Mouse (Mus musculus): ENCODE data around the gene Ovol2. TPM values are rescaled to one million over a fixed set of nuclear protein-coding genes. Genes with fewer than 3 reads are reported as not detected.
A peak's percentile ranks its signal among the peaks of the same experiment; 100 is the strongest.
"Not testable (repeated sequence)": the region's sequence is repeated elsewhere in the genome, so short reads cannot be mapped to it uniquely, and the experiment has no call there.

Ovol2 gene
- polyA plus RNA-seq, 1 experiment from 2014 or later = 2.1 TPM

DNA sequence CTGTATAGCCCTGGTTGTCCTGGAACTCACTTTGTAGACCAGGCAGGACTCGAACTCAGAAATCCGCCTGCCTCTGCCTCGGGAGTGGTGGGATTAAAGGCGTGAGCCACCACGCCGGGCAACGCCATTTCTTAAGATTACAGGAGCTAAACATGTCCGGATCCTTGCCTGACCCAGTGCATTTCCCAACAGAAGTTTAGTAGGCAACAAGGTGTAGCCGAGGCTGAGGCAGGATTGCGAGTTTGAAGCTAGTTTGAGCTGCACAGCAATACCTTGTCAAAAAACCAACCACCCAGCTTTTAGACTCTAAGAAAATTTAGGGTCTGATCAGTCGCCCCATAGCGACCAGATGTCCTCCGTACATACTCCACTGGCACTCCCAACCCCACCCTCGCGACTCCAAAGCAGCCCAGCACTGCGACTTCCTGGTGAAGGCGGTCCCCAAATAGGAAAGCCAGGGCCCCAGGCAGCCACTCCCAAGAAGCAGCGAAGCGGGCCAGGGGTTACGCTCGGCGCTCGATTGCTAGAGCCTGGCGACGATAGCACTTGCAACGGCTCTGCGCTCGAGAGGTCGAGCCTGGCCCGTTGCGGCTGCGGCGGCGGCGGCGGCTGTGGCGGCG is 36.6 kb upstream of the Ovol2 start, which contains the start of the genes Kat14 and Pet117:
Gene Kat14 (plus strand): TSS at position 584 of the 620 bp plus-strand sequence.
Gene Pet117 (plus strand): TSS at position 597 of the 620 bp plus-strand sequence.
- Histone ChIP-seq H3K27ac (ENCODE audit: low read depth, low read length) (peak within 1 kb of the TSS; percentile 95), H3K36me3 (ENCODE audit: control insufficient read depth, insufficient read depth, low read length) (peaks cover 6% of the 10 kb centered on the region), H3K9ac (ENCODE audit: low read depth, low read length) (peak within 1 kb of the TSS; percentile 90), H3K4me2 (replicated peaks; ENCODE audit: low read depth, low read length) (peak within 1 kb of the TSS; percentile 55), H3K4me1 (ENCODE audit: control insufficient read depth, insufficient read depth, low read length) (no peaks in the 10 kb centered on the region), H3K27me3 (ENCODE audit: control insufficient read depth, insufficient read depth, low read length) (no peaks in the 10 kb centered on the region), H3K4me3 (ENCODE audit: low read length) (peak within 1 kb of the TSS; percentile 88), H3K9me3 (ENCODE audit: control insufficient read depth, low read length) (no peaks in the 10 kb centered on the region)
- WGBS = 5% methylated on average over 38 of the region's 38 CpGs
- ATAC-seq (ENCODE audit: low FRiP score, low TSS enrichment) = peak; percentile 96

DNA sequence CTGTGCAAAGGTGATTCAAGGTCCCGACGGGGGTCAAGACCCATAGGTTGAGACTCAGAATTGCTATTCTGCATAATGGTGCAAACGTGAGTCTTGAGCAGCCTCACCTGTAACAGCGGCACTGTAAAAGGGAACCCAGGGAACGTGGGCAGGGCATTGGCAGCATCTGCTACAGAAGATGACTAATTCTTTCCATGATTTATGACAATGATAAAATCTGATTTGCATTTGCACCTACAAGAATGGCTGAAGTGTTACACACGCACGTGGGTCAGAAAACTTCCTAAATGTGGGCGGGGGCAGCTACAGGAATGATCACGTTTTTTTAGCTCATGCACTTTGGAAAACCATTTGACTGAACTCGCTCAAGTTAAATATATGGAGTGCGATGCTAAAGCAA is 20.9 kb upstream of the Ovol2 start:
- WGBS = 82% methylated on average over 11 of the region's 11 CpGs
- H3K27ac ChIP-seq (ENCODE audit: low read depth, low read length) = no peak overlapping the region
- H3K4me3 ChIP-seq (ENCODE audit: low read length) = no peak overlapping the region
- H3K9me3 ChIP-seq (ENCODE audit: control insufficient read depth, low read length) = no peaks in the 10 kb centered on the region
- H3K9ac ChIP-seq (ENCODE audit: low read depth, low read length) = no peak overlapping the region
- no peaks in the 10 kb centered on the region for H3K4me1 ChIP-seq (ENCODE audit: control insufficient read depth, insufficient read depth, low read length)
- no peaks in the 10 kb centered on the region for H3K36me3 ChIP-seq (ENCODE audit: control insufficient read depth, insufficient read depth, low read length)
- no peak overlapping the region for H3K4me2 ChIP-seq (replicated peaks; ENCODE audit: low read depth, low read length)
- H3K27me3 ChIP-seq (ENCODE audit: control insufficient read depth, insufficient read depth, low read length) = no peaks in the 10 kb centered on the region
- no peak for ATAC-seq (ENCODE audit: low FRiP score, low TSS enrichment)

DNA sequence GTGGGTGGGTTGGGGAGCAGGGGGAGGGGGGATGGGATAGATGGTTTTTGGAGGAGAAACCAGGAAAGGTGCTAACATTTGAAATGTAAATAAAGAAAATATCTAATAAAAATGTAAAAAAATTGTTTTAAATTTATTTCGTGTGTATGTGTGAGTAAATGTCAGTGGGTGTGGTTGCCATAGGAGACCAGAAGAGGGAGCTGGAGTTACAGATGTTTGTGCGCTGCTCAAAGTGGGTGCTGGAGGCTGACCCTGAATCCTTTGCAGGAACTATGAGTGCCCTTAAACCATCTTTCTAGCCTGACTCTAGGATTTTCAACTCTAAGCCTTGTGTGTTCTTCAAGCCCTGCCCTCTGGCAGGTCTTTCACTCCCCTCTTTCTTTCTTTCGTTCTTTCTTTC is 16.6 kb upstream of the Ovol2 start:
- WGBS = 67% methylated on average over 3 of the region's 3 CpGs
- ATAC-seq (ENCODE audit: low FRiP score, low TSS enrichment) = no peak
- Histone ChIP-seq H3K27me3 (ENCODE audit: control insufficient read depth, insufficient read depth, low read length) (no peaks in the 10 kb centered on the region), H3K4me1 (ENCODE audit: control insufficient read depth, insufficient read depth, low read length) (no peaks in the 10 kb centered on the region), H3K36me3 (ENCODE audit: control insufficient read depth, insufficient read depth, low read length) (no peaks in the 10 kb centered on the region), H3K4me3 (ENCODE audit: low read length) (no peak overlapping the region), H3K4me2 (replicated peaks; ENCODE audit: low read depth, low read length) (no peak overlapping the region), H3K27ac (ENCODE audit: low read depth, low read length) (no peak overlapping the region), H3K9ac (ENCODE audit: low read depth, low read length) (no peak overlapping the region), H3K9me3 (ENCODE audit: control insufficient read depth, low read length) (no peaks in the 10 kb centered on the region)

DNA sequence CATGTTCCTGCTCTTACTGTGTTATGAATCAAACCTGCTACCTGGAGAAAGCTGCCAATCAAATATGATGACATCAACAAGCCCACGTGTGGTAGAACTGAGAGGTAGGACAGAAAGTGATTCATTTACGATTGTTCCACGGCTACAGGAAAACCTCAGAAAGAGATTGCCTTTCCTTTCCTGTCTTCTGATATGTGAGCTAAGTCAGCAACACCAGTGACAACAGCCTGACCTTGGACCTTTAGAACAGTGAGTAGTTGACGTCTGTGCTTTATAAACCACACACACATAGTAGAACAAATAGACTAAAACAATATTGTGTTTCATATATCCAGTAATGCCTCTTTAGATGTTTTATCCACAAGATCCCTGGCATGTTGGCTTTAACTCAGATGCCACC is 11.2 kb upstream of the Ovol2 start:
- ATAC-seq (ENCODE audit: low FRiP score, low TSS enrichment) = no peak
- H3K4me2 ChIP-seq (replicated peaks; ENCODE audit: low read depth, low read length) = no peak overlapping the region
- H3K9me3 ChIP-seq (ENCODE audit: control insufficient read depth, low read length) = no peaks in the 10 kb centered on the region
- no peak overlapping the region for H3K27ac ChIP-seq (ENCODE audit: low read depth, low read length)
- no peaks in the 10 kb centered on the region for H3K36me3 ChIP-seq (ENCODE audit: control insufficient read depth, insufficient read depth, low read length)
- H3K4me1 ChIP-seq (ENCODE audit: control insufficient read depth, insufficient read depth, low read length) = no peaks in the 10 kb centered on the region
- WGBS = 62% methylated on average over 4 of the region's 4 CpGs
- no peak overlapping the region for H3K4me3 ChIP-seq (ENCODE audit: low read length)
- no peak overlapping the region for H3K9ac ChIP-seq (ENCODE audit: low read depth, low read length)
- H3K27me3 ChIP-seq (ENCODE audit: control insufficient read depth, insufficient read depth, low read length) = no peaks in the 10 kb centered on the region

DNA sequence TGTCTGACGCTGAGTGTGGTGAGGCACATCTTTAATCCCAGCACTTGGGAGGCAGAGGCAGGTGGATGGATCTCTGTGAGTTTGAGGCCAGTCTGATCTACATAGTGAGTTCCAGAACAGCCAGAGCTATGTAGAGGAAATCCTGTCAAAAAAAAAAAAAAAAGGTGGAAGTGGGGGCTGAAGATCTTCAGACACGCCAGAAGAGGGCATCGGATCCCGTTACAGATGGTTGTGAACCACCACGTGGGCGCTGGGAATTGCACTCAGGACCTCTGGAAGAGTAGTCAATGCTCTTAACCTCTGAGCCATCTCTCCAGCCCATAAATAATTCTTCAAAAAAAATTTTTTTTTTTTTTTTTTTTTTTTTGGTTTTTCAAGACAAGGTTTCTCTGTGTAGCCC is 6.2 kb upstream of the Ovol2 start:
- peaks cover 13% of the 10 kb centered on the region for H3K27me3 ChIP-seq (ENCODE audit: control insufficient read depth, insufficient read depth, low read length)
- not testable (repeated sequence) for H3K9ac ChIP-seq (ENCODE audit: low read depth, low read length); H3K4me1 ChIP-seq (ENCODE audit: control insufficient read depth, insufficient read depth, low read length); H3K36me3 ChIP-seq (ENCODE audit: control insufficient read depth, insufficient read depth, low read length); H3K4me3 ChIP-seq (ENCODE audit: low read length); ATAC-seq (ENCODE audit: low FRiP score, low TSS enrichment); H3K9me3 ChIP-seq (ENCODE audit: control insufficient read depth, low read length); H3K4me2 ChIP-seq (replicated peaks; ENCODE audit: low read depth, low read length); H3K27ac ChIP-seq (ENCODE audit: low read depth, low read length)
- WGBS = 77% methylated on average over 6 of the region's 6 CpGs

DNA sequence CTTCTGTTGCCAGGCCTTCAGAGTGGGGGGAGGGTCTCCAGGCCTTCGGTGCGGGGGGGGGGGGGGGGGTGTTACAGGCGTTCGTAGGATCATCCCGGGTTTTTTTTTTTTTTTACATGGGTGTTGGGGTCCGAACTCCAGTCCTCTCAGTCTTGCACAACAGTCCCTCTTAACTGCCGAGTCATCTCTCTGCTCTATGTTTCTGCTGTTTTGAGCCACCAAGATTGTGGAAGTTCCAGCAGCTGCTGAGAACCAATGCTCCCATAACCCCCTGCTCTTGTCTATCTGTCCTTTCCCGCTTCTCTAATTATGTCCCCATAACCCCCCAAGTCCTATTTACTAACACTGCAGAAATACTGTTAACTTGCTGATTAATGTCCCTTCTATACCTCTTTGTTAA is 5.8 kb upstream of the Ovol2 start:
- Histone ChIP-seq H3K9ac (ENCODE audit: low read depth, low read length) (no peak overlapping the region), H3K4me2 (replicated peaks; ENCODE audit: low read depth, low read length) (no peak overlapping the region), H3K4me3 (ENCODE audit: low read length) (no peak overlapping the region), H3K27me3 (ENCODE audit: control insufficient read depth, insufficient read depth, low read length) (peaks cover 17% of the 10 kb centered on the region), H3K4me1 (ENCODE audit: control insufficient read depth, insufficient read depth, low read length) (peaks cover 5% of the 10 kb centered on the region), H3K27ac (ENCODE audit: low read depth, low read length) (no peak overlapping the region), H3K9me3 (ENCODE audit: control insufficient read depth, low read length) (no peaks in the 10 kb centered on the region), H3K36me3 (ENCODE audit: control insufficient read depth, insufficient read depth, low read length) (no peaks in the 10 kb centered on the region)
- no peak for ATAC-seq (ENCODE audit: low FRiP score, low TSS enrichment)
- WGBS = 66% methylated on average over 8 of the region's 8 CpGs

DNA sequence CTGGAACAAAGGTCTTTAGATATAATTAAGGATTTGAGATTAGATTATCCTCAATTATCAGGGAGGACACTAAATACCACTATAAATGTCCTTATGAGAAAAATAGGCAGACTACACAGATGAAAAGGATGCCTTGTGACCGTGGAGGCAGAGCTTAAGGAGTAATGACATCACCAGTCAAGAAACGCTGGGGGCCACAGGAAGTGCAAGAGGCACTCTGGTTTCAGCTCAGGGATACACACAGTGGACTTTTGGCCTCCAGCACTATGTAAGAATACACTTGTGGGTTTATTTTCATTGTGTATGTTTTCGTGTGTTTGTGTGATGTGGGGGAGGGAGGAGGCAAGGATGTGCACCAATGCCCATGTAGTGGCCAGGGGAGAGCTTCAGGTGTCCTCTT is 5.3 kb upstream of the Ovol2 start:
- Histone ChIP-seq H3K9me3 (ENCODE audit: control insufficient read depth, low read length) (no peaks in the 10 kb centered on the region), H3K9ac (ENCODE audit: low read depth, low read length) (no peak overlapping the region), H3K27ac (ENCODE audit: low read depth, low read length) (no peak overlapping the region), H3K36me3 (ENCODE audit: control insufficient read depth, insufficient read depth, low read length) (no peaks in the 10 kb centered on the region), H3K4me1 (ENCODE audit: control insufficient read depth, insufficient read depth, low read length) (peaks cover 9% of the 10 kb centered on the region), H3K4me3 (ENCODE audit: low read length) (no peak overlapping the region), H3K27me3 (ENCODE audit: control insufficient read depth, insufficient read depth, low read length) (peaks cover 22% of the 10 kb centered on the region), H3K4me2 (replicated peaks; ENCODE audit: low read depth, low read length) (no peak overlapping the region)
- ATAC-seq (ENCODE audit: low FRiP score, low TSS enrichment) = no peak
- WGBS = 53% methylated on average over 3 of the region's 3 CpGs

DNA sequence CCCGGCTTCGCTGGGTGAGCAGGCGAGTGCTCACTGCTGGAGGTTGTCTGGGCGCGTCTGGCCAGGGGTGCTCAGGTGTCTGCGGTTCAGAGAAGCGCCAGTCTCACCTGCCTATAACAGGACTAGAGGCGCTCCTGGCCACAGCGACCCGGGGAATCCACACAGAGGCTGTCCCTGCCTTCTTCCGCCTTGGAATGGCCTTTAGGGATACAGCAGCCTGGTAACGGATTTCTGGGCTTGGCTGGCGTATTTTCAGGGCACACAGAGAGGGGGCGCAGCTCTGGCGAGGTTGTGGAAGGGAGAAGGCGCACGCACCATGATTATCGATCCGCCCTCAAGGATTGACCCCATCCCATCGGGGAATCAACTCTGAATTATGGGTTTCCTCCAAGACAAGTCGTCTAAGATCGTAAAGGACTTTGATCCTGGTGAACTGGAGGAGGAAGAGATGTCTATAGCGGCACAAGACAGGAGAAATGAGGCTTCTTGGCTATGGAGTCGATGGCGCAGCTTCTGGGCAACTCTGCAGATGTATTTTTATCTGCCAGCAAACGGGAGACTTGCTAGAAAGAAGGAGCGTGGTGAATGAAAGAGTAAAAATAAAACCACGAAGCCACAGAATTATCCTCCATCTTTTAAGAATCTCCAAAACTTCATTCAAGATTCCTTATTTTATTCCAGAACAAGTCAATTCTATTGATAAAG is 1.3 kb upstream of the Ovol2 start:
- H3K36me3 ChIP-seq (ENCODE audit: control insufficient read depth, insufficient read depth, low read length) = no peaks in the 10 kb centered on the region
- H3K27ac ChIP-seq (ENCODE audit: low read depth, low read length) = no peak overlapping the region
- H3K4me1 ChIP-seq (ENCODE audit: control insufficient read depth, insufficient read depth, low read length) = peaks cover 22% of the 10 kb centered on the region
- H3K4me3 ChIP-seq (ENCODE audit: low read length) = peak overlapping the region; percentile 23
- H3K9ac ChIP-seq (ENCODE audit: low read depth, low read length) = no peak overlapping the region
- no peaks in the 10 kb centered on the region for H3K9me3 ChIP-seq (ENCODE audit: control insufficient read depth, low read length)
- peaks cover 49% of the 10 kb centered on the region for H3K27me3 ChIP-seq (ENCODE audit: control insufficient read depth, insufficient read depth, low read length)
- 7% methylated on average over 28 of the region's 28 CpGs for WGBS
- H3K4me2 ChIP-seq (replicated peaks; ENCODE audit: low read depth, low read length) = peak overlapping the region; percentile 83
- ATAC-seq (ENCODE audit: low FRiP score, low TSS enrichment) = 0 out of 2 replicates have a peak, but pooled peaks have one; percentile 11

DNA sequence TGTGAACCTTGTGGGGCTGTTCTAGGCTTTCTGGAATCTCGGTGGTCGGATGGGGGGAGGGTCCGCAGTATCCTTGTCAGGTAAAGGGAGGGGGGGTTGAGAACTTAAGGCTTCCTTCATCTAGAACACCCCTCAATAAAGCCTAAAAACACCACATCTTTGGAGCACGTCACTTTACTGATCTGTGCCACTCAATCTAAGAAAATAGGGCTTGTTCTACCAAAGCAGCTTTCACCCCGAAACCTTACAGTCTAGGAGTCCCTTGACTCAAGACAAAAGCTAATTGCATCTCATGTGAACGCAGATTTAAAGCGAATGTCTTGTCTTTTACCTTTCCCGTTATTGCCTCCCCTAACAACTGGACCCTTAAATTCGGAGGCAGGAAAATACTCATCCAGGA is 540 bp upstream of the Ovol2 start:
- Histone ChIP-seq H3K4me2 (replicated peaks; ENCODE audit: low read depth, low read length) (peak overlapping the region; percentile 83), H3K4me1 (ENCODE audit: control insufficient read depth, insufficient read depth, low read length) (peaks cover 22% of the 10 kb centered on the region), H3K4me3 (ENCODE audit: low read length) (peak overlapping the region; percentile 23), H3K9me3 (ENCODE audit: control insufficient read depth, low read length) (no peaks in the 10 kb centered on the region), H3K27me3 (ENCODE audit: control insufficient read depth, insufficient read depth, low read length) (peaks cover 49% of the 10 kb centered on the region), H3K36me3 (ENCODE audit: control insufficient read depth, insufficient read depth, low read length) (no peaks in the 10 kb centered on the region), H3K27ac (ENCODE audit: low read depth, low read length) (no peak overlapping the region), H3K9ac (ENCODE audit: low read depth, low read length) (no peak overlapping the region)
- WGBS = 6% methylated on average over 9 of the region's 9 CpGs
- ATAC-seq (ENCODE audit: low FRiP score, low TSS enrichment) = no peak

Measured in kidney, embryonic 14.5 days (tissue).